Mouse (Mus musculus) heart, embryonic 10.5 days (tissue): Measurements from ENCODE around the gene Ndufc1. TPM values are rescaled to one million over a fixed set of nuclear protein-coding genes. Genes with fewer than 3 reads are reported as not detected.
"Not testable (repeated sequence)": the region's sequence is repeated elsewhere in the genome, so short reads cannot be mapped to it uniquely, and the experiment has no call there.

Source experiments
- DNase-seq: peaks from one replicate; pipeline ENCODE4 v3.0.0-alpha.2; 2017; ENCODE audit warnings: low spot score
- H3K27ac ChIP-seq: fragments of 300-500 bp; sonication (generic); 2 replicates; pipeline ENCODE4 v1.5.1; 2016; ENCODE audit warnings: mild to moderate bottlenecking
- H3K27me3 ChIP-seq: fragments of 300-500 bp; sonication (generic); 2 replicates; pipeline ENCODE4 v1.6.1; 2016; ENCODE audit warnings: mild to moderate bottlenecking; ENCODE audit not compliant: poor library complexity, insufficient read depth, severe bottlenecking
- H3K36me3 ChIP-seq: fragments of 300-500 bp; sonication (generic); 2 replicates; pipeline ENCODE4 v1.6.1; 2016; ENCODE audit warnings: mild to moderate bottlenecking, moderate library complexity
- H3K4me1 ChIP-seq: fragments of 300-500 bp; sonication (generic); 2 replicates; pipeline ENCODE4 v1.6.1; 2016; ENCODE audit warnings: mild to moderate bottlenecking
- H3K4me3 ChIP-seq: fragments of 300-500 bp; sonication (generic); 2 replicates; pipeline ENCODE4 v1.5.1; 2016; ENCODE audit warnings: mild to moderate bottlenecking, moderate library complexity
- H3K9me3 ChIP-seq: fragments of 300-500 bp; sonication (generic); 2 replicates; pipeline ENCODE4 v1.6.1; 2016; ENCODE audit warnings: mild to moderate bottlenecking, moderate library complexity
- WGBS: fragments of 180-500 bp; shearing (Covaris S2); methylation state at CpG from one replicate; pipeline ENCODE4 v1.1.7; 2016; 5-methylcytosine and 5-hydroxymethylcytosine counted together
- polyA plus RNA-seq: library from polyadenylated mRNA; unstranded; fragments of >200 nt; fragmentation: Nextera tagmentation; extraction: Ambion mirVana; gene quantifications from 2 replicates; pipeline ENCODE4 v1.2.1, GENCODE M21; 2016

Gene Ndufc1
- polyA plus RNA-seq, 1 experiment from 2014 or later, result 874 TPM

DNA sequence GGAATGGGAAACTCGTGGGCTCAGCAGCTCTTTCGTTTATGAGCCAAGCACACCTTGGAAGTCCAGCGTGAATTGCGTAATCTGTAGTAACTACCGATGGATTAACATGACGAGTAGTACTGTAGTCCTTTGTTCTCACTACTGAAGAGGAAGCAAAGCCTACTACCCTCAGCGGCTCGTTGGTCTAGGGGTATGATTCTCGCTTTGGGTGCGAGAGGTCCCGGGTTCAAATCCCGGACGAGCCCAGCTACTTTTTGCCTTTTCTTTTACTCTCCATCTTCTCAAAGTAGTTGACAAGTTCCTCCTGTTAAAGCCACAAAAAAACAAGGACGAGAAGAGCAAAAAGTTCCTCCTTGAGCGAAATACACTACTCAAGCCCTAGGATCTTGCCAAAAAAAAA lies 50.6 kb downstream of the Ndufc1 start:
- Histone ChIP-seq H3K27me3 (no peaks in the 10 kb centered on the region), H3K4me1 (peaks cover 10% of the 10 kb centered on the region), H3K9me3 (no peaks in the 10 kb centered on the region), H3K4me3 (peak overlapping the region; percentile 81), H3K36me3 (no peaks in the 10 kb centered on the region), H3K27ac (no peak overlapping the region)
- peak; percentile 90 for DNase-seq
- WGBS, result 1% methylated on average over 15 of the region's 15 CpGs

DNA sequence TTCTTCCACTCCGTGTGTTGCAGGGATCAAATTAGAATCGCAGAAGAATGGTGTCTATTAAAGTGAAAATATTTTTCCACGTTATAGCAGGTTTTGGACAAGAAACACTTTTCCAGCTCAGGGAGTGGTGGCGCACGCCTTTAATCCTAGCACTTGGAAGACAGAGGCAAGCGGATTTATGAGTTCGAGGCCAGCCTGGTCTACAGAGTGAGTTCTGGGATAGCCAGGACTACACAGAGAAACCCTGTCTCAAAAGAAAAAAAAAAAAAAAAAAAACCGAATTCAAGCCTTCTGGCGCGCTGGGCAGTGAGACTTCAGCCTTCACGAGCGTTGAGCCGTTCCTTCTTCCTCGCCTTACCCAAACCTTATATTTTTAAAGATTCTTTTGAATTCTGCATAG lies 51.2 kb downstream of the Ndufc1 start:
- DNase-seq, result no peak
- WGBS, result 10% methylated on average over 14 of the region's 14 CpGs
- Histone ChIP-seq H3K27me3 (no peaks in the 10 kb centered on the region), H3K4me1 (peaks cover 10% of the 10 kb centered on the region), H3K27ac (no peak overlapping the region), H3K9me3 (no peaks in the 10 kb centered on the region), H3K36me3 (no peaks in the 10 kb centered on the region), H3K4me3 (peak overlapping the region; percentile 81)

DNA sequence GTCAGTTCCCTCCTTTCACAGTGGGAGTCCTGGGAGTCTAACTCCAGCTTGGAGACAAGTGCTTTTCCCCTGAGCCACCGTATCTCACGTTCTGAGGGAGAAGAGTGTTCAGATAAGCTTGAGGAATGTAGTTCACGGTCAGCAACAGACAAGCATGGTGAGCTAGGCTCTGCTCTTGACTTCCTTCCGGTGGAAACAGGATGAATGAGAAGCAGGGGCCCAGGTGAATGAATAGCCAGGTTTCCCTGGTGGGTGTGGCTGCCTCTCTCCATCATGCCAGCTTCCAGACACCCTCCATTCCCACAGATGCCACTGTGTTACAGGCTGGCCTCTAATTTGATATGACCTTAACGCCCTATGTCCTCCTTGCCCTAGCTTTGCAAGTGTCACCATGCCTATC lies 51.7 kb downstream of the Ndufc1 start:
- H3K27me3 ChIP-seq, result no peaks in the 10 kb centered on the region
- H3K27ac ChIP-seq, result peak overlapping the region; percentile 60
- H3K4me1 ChIP-seq, result peaks cover 10% of the 10 kb centered on the region
- H3K36me3 ChIP-seq, result no peaks in the 10 kb centered on the region
- H3K4me3 ChIP-seq, result peak overlapping the region; percentile 81
- 14% methylated on average over 5 of the region's 5 CpGs for WGBS
- no peak for DNase-seq
- H3K9me3 ChIP-seq, result no peaks in the 10 kb centered on the region

DNA sequence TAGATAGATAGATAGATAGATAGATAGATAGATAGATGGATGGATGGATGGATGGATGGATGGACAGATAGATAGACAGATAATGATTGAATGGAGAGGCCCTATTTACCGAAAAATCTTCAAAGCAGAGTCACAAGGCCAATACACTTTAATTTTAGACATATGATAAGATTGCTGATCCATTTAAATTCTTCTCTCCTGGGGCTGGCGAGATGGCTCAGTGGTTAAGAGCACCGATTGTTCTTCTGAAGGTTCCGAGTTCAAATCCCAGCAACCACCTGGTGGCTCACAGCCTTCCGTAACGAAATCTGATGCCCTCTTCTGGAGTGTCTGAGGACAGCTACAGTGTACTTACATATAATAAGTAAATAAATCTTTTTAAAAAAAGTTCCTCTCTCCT lies 53.8 kb downstream of the Ndufc1 start:
- H3K27me3 ChIP-seq, H3K9me3 ChIP-seq, DNase-seq, H3K4me3 ChIP-seq, H3K36me3 ChIP-seq, H3K4me1 ChIP-seq, H3K27ac ChIP-seq: not testable (repeated sequence)
- 87% methylated on average over 6 of the region's 6 CpGs for WGBS

Other genes with a start within 250 kb of the Ndufc1 start
- 10.7 and 13.7 TPM in 2 replicates for gene Noct, start 184.5 kb downstream of the Ndufc1 start, polyA plus RNA-seq
- 40.1 and 43.5 TPM in 2 replicates for gene Elf2, start 68.3 kb downstream of the Ndufc1 start, polyA plus RNA-seq
- gene Mgarp, start 12.2 kb downstream of the Ndufc1 start, polyA plus RNA-seq, result 20.6 and 21.1 TPM in 2 replicates
- gene Naa15, start 6.2 kb upstream of the Ndufc1 start, polyA plus RNA-seq, result 52.2 and 58.3 TPM in 2 replicates
- 15.6 and 16.3 TPM in 2 replicates for gene Rab33b, start 74.9 kb upstream of the Ndufc1 start, polyA plus RNA-seq
- 3.6 and 3.9 TPM in 2 replicates for gene Setd7, start 151.9 kb upstream of the Ndufc1 start, polyA plus RNA-seq